Mouse (Mus musculus) heart, adult 2 months (tissue): ENCODE data around the gene Dmpk.

Source experiments
- CTCF ChIP-seq: fragments of 200-600 bp; IDR thresholded peaks from 2 replicates; pipeline ENCODE4 v1.8.1; 2022; ENCODE audit warnings: antibody characterized with exemption, mild to moderate bottlenecking, moderate library complexity
- POLR2A ChIP-seq: fragments of 200-500 bp; IDR thresholded peaks from 2 replicates; pipeline ENCODE4 v1.6.1; 2011; ENCODE audit warnings: mild to moderate bottlenecking, low read depth, low read length, control low read depth; ENCODE audit not compliant: insufficient read depth

DNA sequence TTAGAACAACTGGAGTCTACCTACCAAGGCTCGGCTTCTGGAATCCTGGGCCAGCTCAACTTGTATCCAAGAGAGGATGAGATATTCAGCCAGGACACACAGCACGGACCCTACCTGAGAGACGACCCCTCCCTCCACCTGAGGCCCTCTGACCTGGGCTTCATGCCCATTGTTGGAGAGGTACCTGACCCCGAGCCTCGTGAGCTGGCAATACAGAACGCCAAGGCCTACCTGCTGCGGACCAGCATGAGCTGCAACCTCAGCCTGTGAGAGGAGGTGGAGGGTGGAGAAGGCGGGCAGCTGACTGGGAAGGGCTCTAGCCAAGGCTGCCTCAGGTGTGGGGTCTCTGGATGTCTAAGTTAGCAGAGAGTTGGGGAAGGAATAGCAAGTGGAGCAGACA, 28.5 kb upstream of the Dmpk start:
- no peak for TF ChIP-seq CTCF
- TF ChIP-seq POLR2A, result no peak
